Mouse (Mus musculus) cerebellum, adult 18-20 months (tissue): ENCODE measurements around the gene Hdac10.

ENCODE experiments used
- DNase-seq, 2 experiments: peaks; one replicate each; pipeline ENCODE4 v3.0.0; 2021

The Hdac10 gene

GRCm38 (mm10) chr15:89148496-89149270, 20.2 kb upstream of the Hdac10 start:
- DNase-seq: peak in 1 of 2 experiments; percentile 54

DNA sequence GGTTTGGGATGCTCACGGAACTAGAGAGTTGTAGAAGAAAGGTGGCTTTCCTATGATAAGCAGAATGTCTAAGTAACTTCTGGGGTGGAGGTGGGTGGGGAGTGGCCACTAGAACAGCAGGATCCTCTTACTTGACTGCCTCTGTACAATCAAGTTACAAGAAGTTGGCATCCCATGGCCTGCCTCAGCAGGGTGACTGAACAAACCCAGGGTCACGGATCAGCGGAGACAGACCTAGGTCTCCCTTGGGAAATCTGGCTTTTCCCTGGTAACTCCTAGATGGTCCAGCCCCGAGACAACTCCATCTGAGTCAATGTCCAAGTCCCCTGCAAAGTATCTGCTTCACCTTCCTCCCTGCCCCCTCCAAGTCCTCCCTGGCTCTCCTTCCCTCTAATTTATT, 19.4 kb upstream of the Hdac10 start:
- DNase-seq: no peak

- DNase-seq: peak in 1 of 2 experiments; percentile 46
Observed at GRCm38 (mm10) chr15:89147456-89147855, 19.0 kb upstream of the Hdac10 start.

GRCm38 (mm10) chr15:89147024-89147423, 18.5 kb upstream of the Hdac10 start:
- DNase-seq: peak; percentile 66 to 74

- DNase-seq: peak; percentile 83 to 89
Observed at GRCm38 (mm10) chr15:89146537-89146936, 18.0 kb upstream of the Hdac10 start.

- DNase-seq: no peak
Observed at GRCm38 (mm10) chr15:89145813-89146350, 17.4 kb upstream of the Hdac10 start.

DNA sequence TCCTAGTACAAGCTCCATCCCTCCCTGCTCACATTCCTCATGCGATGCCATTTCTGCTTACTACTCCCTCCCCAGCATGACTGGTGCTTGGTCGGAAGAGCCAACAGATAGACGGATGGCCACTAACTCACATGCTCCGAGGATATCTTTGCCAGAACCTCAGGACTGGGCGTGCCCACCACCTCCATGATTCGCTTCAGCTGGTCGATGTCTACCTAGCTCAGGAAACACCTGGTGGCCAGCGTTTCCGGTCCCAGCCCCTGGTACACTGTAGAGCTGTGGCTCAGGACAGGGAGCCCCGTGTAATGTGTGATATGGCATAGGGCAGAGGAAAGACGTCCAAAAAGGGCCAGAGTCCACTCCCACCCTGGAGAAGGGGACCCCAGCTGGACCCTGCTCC, 16.5 kb upstream of the Hdac10 start:
- DNase-seq: no peak

DNA sequence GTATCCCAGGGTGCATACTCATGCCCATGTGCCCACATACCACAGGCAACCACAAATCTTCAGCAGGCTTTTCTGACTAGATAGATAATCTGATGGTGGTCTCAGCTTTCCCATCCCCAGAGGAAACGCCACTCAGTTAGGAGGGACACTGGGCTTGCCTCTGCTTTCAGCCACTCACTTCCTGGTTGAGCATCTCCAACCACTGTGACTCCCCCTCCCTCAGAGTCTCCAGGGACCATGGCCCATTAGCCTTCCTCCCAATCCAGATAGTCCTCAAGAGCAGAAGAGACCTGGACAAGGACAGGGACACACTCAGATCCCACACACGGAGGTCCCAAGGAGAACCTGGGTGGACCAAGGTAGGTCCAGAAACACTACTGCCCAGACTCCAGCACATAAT, 14.6 kb upstream of the Hdac10 start:
- DNase-seq: no peak

GRCm38 (mm10) chr15:89141905-89142304, 13.4 kb upstream of the Hdac10 start:
- DNase-seq: no peak

- DNase-seq: no peak
Observed at GRCm38 (mm10) chr15:89141443-89141842, 12.9 kb upstream of the Hdac10 start.

DNA sequence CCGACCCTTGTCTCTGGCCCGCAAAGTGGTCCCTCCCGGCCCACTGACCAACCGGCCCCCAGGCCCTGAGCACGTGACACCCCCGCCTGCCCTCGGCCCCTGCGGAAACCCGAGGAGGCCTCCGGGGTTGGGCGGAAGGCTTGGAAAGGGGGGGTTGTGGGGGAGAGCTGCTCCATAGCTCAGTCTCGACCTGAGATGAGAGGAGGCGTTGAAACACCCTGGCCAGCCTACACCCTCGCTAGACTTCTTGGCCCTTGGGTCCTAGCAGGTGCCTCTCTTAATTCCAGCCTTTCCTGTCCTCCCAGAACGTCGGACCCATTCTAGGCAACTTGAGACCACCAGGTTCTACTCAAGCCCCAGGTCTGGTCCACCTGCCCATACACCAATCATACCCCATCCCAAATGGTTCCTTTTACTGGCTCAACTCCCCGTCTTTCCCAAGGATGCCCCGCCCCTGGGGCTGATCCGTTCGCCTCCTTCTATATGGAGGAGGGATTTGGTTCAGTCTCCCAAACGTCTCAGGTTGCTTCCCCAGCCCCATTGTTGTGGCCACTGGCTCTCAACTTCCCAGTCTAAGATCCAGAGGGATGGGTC, 12.3 kb upstream of the Hdac10 start, which contains the start of gene Mapk12:
TSS of gene Mapk12 (minus strand) at position 45 of the 594 bp plus-strand sequence.
- DNase-seq: peak; percentile 73 to 74

- DNase-seq: peak; percentile 79 to 81
Observed at GRCm38 (mm10) chr15:89140048-89140658, 11.7 kb upstream of the Hdac10 start.

- DNase-seq: no peak
Observed at GRCm38 (mm10) chr15:89138531-89138930, 10.0 kb upstream of the Hdac10 start.

- DNase-seq: peak; percentile 54 to 55
Observed at GRCm38 (mm10) chr15:89138046-89138405, 9.5 kb upstream of the Hdac10 start.

DNA sequence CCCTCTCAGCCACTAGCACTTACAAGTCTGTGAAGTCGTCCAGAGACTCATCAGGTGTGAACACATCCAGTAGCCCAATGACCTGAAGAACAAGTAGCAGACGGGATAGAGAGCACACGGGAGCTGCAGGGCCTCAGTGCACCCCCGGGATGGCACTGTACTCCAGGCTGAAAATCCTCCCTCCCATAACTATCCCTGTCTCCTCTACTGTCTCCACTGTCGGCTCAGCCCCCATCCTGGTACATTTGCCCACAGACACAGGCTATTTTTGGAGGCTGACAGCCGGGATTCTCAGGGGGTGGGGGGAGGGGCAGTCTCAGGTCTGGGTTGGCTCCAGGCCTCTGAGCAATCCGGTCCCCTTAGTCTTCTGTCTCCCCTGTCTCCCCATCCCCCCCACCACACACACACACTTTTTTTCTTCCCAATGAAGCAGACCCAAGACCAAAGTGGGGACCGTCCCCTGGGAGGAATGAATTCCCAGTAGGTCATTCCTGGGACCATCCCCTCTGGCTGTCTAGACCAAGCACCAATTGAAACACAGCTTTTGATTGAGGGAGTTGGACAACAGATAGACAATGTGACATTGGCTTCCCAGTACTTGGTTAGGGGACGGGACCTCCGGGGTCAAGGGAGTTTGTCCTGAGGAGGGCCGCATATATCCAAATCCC, 9.0 kb upstream of the Hdac10 start:
- DNase-seq: peak in 1 of 2 experiments; percentile 41

DNA sequence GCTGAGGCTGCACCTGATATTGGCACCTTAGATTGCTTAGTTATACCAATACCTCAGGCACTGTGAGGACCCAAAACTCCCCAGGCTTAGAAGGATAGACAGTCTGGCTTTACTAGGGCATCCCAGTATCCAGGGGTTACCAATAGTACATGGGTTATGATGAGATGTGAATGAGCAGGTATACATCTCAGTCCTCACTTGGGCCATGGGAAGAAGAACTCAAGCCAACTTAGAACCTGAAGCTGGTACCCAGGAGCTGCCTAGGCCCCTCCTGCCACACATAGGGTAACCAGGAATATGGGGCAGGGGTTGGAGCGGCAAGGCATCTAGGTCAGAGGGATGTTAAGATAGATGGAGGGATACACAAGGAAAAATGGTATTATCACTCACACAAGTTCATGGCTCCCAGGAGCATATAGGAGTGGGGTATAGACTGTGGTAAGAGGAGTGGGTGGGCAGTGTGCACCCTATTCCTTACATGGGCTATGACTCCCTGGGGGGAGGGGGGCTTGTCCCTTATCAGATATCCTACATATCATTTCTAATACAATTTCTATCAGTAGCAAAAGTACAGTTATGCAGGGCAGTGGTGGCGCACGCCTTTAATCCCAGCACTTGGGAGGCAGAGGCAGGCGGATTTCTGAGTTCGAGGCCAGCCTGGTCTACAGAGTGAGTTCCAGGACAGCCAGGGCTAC, 8.1 kb upstream of the Hdac10 start:
- DNase-seq: no peak

- no peak for DNase-seq
Observed at GRCm38 (mm10) chr15:89131316-89131715, 2.8 kb upstream of the Hdac10 start.

- no peak for DNase-seq
Observed at GRCm38 (mm10) chr15:89130245-89130644, 1.7 kb upstream of the Hdac10 start.

- DNase-seq: no peak
Observed at GRCm38 (mm10) chr15:89127364-89127940, 1.0 kb downstream of the Hdac10 start.

- no peak for DNase-seq
Observed at GRCm38 (mm10) chr15:89126622-89127021, 1.9 kb downstream of the Hdac10 start.

DNA sequence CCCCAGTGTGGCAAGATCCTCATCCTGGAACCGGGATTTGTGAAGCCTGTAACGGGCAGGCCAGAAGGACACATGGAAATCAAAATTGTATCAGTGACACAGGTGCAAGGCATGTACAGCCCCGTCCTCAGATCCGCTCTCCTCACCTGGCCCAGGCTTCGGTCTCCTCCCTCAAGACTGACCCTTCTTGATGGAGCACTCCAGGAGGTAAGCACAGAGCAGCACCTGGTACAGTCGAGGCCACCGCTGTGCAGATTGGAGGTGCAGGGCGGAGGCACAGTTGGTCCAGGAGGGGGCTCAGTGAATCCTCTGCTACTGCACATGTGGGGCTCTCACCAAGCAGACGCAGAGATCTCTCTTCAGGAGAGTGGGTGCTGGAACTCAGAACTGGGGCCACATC, 3.1 kb downstream of the Hdac10 start:
- DNase-seq: no peak

DNA sequence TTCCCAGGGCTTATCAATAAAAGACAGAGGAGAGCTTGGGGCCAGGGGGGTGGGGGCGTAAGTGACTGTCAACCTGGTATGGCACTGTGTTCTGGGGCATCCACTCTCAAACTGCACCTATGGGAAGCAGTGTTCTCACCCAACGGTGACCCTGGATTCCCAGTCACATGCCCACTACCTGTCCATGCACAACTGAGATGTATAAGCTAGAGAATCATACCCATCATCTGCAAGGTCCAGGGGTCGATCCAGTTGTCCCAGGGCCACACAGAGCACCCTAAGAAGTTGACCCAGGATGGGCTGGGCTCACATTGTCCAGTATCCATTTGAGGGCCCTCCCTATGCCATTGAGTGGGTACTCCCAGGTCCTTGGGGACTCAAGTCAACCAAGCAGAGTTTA, 4.2 kb downstream of the Hdac10 start:
- DNase-seq: no peak
